Mouse (Mus musculus) heart, postnatal 0 days (tissue): ENCODE measurements around the gene Cacng4.

ENCODE experiments used
- CTCF ChIP-seq: IDR thresholded peaks from 2 replicates; pipeline ENCODE4 v1.5.1; 2016; ENCODE audit warnings: antibody characterized with exemption, control low read depth, low read depth
- EP300 ChIP-seq: IDR thresholded peaks from 2 replicates; pipeline ENCODE4 v1.6.1; 2016; ENCODE audit warnings: antibody characterized with exemption, low read depth

GRCm38 (mm10) chr11:107720264-107721021 is 73.9 kb downstream of the Cacng4 start:
- no peak for TF ChIP-seq EP300
- TF ChIP-seq CTCF, result no peak
